Mouse (Mus musculus) liver, embryonic 16.5 days (tissue): Measurements from ENCODE around the gene Cby1. TPM values are rescaled to one million over a fixed set of nuclear protein-coding genes. Genes with fewer than 3 reads are reported as not detected.

ENCODE experiments used
- ATAC-seq: fragments of 200-750 bp; cut with Nextera tagmentation; 2 replicates; pipeline ENCODE4 v1.8.0; 2017; ENCODE audit warnings: low read depth, mild to moderate bottlenecking, moderate number of reproducible peaks, moderate library complexity
- H3K27ac ChIP-seq: fragments of 300-500 bp; sonication (generic); 2 replicates; pipeline ENCODE4 v1.5.1; 2014; ENCODE audit warnings: mild to moderate bottlenecking, low read length
- H3K27me3 ChIP-seq: fragments of 300-500 bp; sonication (generic); 2 replicates; pipeline ENCODE4 v1.6.1; 2014; ENCODE audit warnings: low read depth, low read length, mixed read lengths; ENCODE audit not compliant: control insufficient read depth, insufficient read depth
- H3K36me3 ChIP-seq: fragments of 300-500 bp; sonication (generic); 2 replicates; pipeline ENCODE4 v1.6.1; 2014; ENCODE audit warnings: mild to moderate bottlenecking; ENCODE audit not compliant: control insufficient read depth, insufficient read depth
- H3K4me1 ChIP-seq: fragments of 300-500 bp; sonication (generic); 2 replicates; pipeline ENCODE4 v1.6.1; 2014; ENCODE audit warnings: low read depth, low read length, mixed read lengths; ENCODE audit not compliant: control insufficient read depth
- H3K4me2 ChIP-seq: fragments of 300-500 bp; sonication (generic); 2 replicates; pipeline ENCODE4 v1.6.1; 2014; ENCODE audit warnings: low read depth, low read length, mixed read lengths
- H3K4me3 ChIP-seq: fragments of 300-500 bp; sonication (generic); 2 replicates; pipeline ENCODE4 v1.5.1; 2014; ENCODE audit warnings: low read depth, mild to moderate bottlenecking, low read length
- H3K9ac ChIP-seq: fragments of 300-500 bp; sonication (generic); 2 replicates; pipeline ENCODE4 v1.6.1; 2014; ENCODE audit warnings: low read depth, low read length
- H3K9me3 ChIP-seq: fragments of 300-500 bp; sonication (generic); replicated peaks from 2 replicates; pipeline ENCODE4 v1.6.1; 2016; ENCODE audit warnings: low read length; ENCODE audit not compliant: control insufficient read depth
- WGBS: fragments of 180-500 bp; shearing (Covaris S2); extraction: QIAGEN DNeasy Blood & Tissue Kit; methylation state at CpG from one replicate; pipeline ENCODE4 v1.1.7; 2014; ENCODE audit not compliant: insufficient replicate concordance; 5-methylcytosine and 5-hydroxymethylcytosine counted together
- polyA plus RNA-seq: library from polyadenylated mRNA; unstranded; fragments of >200 nt; fragmentation: Nextera tagmentation; extraction: Ambion mirVana; gene quantifications from 2 replicates; pipeline ENCODE4 v1.2.1, GENCODE M21; 2015

The Cby1 gene
- polyA plus RNA-seq, 1 experiment from 2014 or later = 10.2 TPM

GRCm38 (mm10) chr15:79684616-79685015 is 25.6 kb downstream of the Cby1 start:
- no peaks in the 10 kb centered on the region for H3K36me3 ChIP-seq
- peak overlapping the region; percentile 99 for H3K27ac ChIP-seq
- peaks cover 70% of the 10 kb centered on the region for H3K4me1 ChIP-seq
- no peaks in the 10 kb centered on the region for H3K9me3 ChIP-seq
- no peaks in the 10 kb centered on the region for H3K27me3 ChIP-seq
- peak overlapping the region; percentile 89 for H3K4me2 ChIP-seq
- peak overlapping the region; percentile 92 for H3K4me3 ChIP-seq
- 75% methylated on average over 6 of the region's 6 CpGs for WGBS
- ATAC-seq = no peak
- peak overlapping the region; percentile 98 for H3K9ac ChIP-seq

GRCm38 (mm10) chr15:79685141-79685641 is 26.2 kb downstream of the Cby1 start:
- H3K27me3 ChIP-seq = no peaks in the 10 kb centered on the region
- H3K9me3 ChIP-seq = no peaks in the 10 kb centered on the region
- no peaks in the 10 kb centered on the region for H3K36me3 ChIP-seq
- H3K4me2 ChIP-seq = peak overlapping the region; percentile 89
- peaks cover 73% of the 10 kb centered on the region for H3K4me1 ChIP-seq
- no peak for ATAC-seq
- 18% methylated on average over 6 of the region's 6 CpGs for WGBS
- H3K9ac ChIP-seq = peak overlapping the region; percentile 98
- peak overlapping the region; percentile 99 for H3K27ac ChIP-seq
- H3K4me3 ChIP-seq = peak overlapping the region; percentile 92

GRCm38 (mm10) chr15:79686046-79686869 is 27.3 kb downstream of the Cby1 start:
- Histone ChIP-seq H3K4me1 (peaks cover 66% of the 10 kb centered on the region), H3K27me3 (no peaks in the 10 kb centered on the region), H3K27ac (peak overlapping the region; percentile 99), H3K9ac (peak overlapping the region; percentile 98), H3K4me2 (peak overlapping the region; percentile 89), H3K4me3 (peak overlapping the region; percentile 92), H3K36me3 (no peaks in the 10 kb centered on the region), H3K9me3 (no peaks in the 10 kb centered on the region)
- ATAC-seq = no peak
- 4% methylated on average over 15 of the region's 15 CpGs for WGBS

GRCm38 (mm10) chr15:79687175-79687574 is 28.2 kb downstream of the Cby1 start:
- under 1% methylated on average over 33 of the region's 33 CpGs for WGBS
- no peaks in the 10 kb centered on the region for H3K36me3 ChIP-seq
- H3K9me3 ChIP-seq = no peaks in the 10 kb centered on the region
- ATAC-seq = no peak
- H3K9ac ChIP-seq = peak overlapping the region; percentile 98
- peak overlapping the region; percentile 89 for H3K4me2 ChIP-seq
- no peaks in the 10 kb centered on the region for H3K27me3 ChIP-seq
- peaks cover 65% of the 10 kb centered on the region for H3K4me1 ChIP-seq
- peak overlapping the region; percentile 92 for H3K4me3 ChIP-seq
- H3K27ac ChIP-seq = peak overlapping the region; percentile 99

- H3K4me3 ChIP-seq = peak within 1 kb of the TSS; percentile 92
- H3K27me3 ChIP-seq = no peaks in the 10 kb centered on the region
- ATAC-seq = peak; percentile 74
- peak within 1 kb of the TSS; percentile 98 for H3K9ac ChIP-seq
- peak within 1 kb of the TSS; percentile 99 for H3K27ac ChIP-seq
- H3K36me3 ChIP-seq = no peaks in the 10 kb centered on the region
- peak within 1 kb of the TSS; percentile 89 for H3K4me2 ChIP-seq
- H3K9me3 ChIP-seq = no peaks in the 10 kb centered on the region
- under 1% methylated on average over 68 of the region's 72 CpGs for WGBS
- H3K4me1 ChIP-seq = peaks cover 65% of the 10 kb centered on the region
Observed at GRCm38 (mm10) chr15:79687646-79688267, 28.8 kb downstream of the Cby1 start, which contains the start of gene Josd1. Gene Josd1 (minus strand): TSS chr15:79687919.

- Histone ChIP-seq H3K4me3 (peak overlapping the region; percentile 92), H3K9me3 (no peaks in the 10 kb centered on the region), H3K9ac (peak overlapping the region; percentile 98), H3K4me2 (peak overlapping the region; percentile 89), H3K36me3 (no peaks in the 10 kb centered on the region), H3K4me1 (peaks cover 65% of the 10 kb centered on the region), H3K27ac (peak overlapping the region; percentile 99), H3K27me3 (no peaks in the 10 kb centered on the region)
- ATAC-seq = no peak
- 7% methylated on average over 8 of the region's 8 CpGs for WGBS
Observed at GRCm38 (mm10) chr15:79688268-79688956, 29.4 kb downstream of the Cby1 start.

- peak overlapping the region; percentile 70 for H3K9ac ChIP-seq
- peaks cover 65% of the 10 kb centered on the region for H3K4me1 ChIP-seq
Observed at GRCm38 (mm10) chr15:79689662-79690425, 30.8 kb downstream of the Cby1 start.

GRCm38 (mm10) chr15:79690426-79691022 is 31.5 kb downstream of the Cby1 start, which contains the start of gene Gtpbp1:
Gene Gtpbp1 (plus strand): TSS chr15:79690845.
- Histone ChIP-seq H3K4me1 (peaks cover 65% of the 10 kb centered on the region), H3K36me3 (no peaks in the 10 kb centered on the region), H3K27me3 (no peaks in the 10 kb centered on the region), H3K27ac (peak within 1 kb of the TSS; percentile 93), H3K9me3 (no peaks in the 10 kb centered on the region), H3K4me2 (peak within 1 kb of the TSS; percentile 95), H3K4me3 (peak within 1 kb of the TSS; percentile 86), H3K9ac (peak within 1 kb of the TSS; percentile 97)
- ATAC-seq = peak; percentile 84
- WGBS = under 1% methylated on average over 45 of the region's 45 CpGs

More at GRCm38 (mm10) chr15:79689662-79690425, 30.8 kb downstream of the Cby1 start:
- Histone ChIP-seq H3K9me3 (no peaks in the 10 kb centered on the region), H3K27ac (peak overlapping the region; percentile 93), H3K36me3 (no peaks in the 10 kb centered on the region), H3K4me3 (peak overlapping the region; percentile 86), H3K4me2 (peak overlapping the region; percentile 95), H3K27me3 (no peaks in the 10 kb centered on the region)
- ATAC-seq = no peak
- 12% methylated on average over 24 of the region's 24 CpGs for WGBS
